Mouse (Mus musculus): ENCODE data around the gene Ctns.

Ctns gene

DNA sequence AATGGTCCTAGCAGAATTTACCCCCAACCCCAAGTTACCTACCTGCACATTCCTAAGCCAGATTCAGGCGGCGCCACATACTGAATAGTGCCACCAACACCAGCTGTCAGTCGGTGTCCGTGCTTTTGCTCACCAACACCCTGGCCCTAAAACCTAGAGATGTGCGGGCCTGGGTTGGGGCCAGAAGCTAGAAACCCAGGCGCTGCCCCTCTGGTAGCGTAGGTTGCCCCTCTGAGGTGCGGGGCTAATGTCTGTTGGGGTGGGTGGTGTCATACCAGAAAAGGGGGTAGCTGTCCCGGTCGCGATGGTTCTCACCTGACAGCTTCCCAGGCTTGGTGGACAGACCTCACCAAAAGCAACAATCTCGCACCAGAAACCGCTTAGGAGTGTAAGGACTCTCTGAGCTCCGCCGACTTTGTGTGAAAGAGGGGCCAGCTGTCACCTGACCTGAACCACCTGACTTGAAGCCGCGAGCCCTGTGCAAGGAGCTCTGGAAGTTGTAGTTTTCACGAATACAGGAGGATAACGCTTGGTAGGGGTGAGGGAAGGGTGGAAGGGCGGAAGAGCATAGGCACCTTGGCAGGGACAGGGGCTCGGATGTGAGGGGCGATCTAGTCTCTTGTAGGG, at the start of gene Ctns:
Gene Ctns, minus strand, starts transcription at position 440 of the 627 bp plus-strand sequence.
- DNase-seq (ENCODE audit: low read depth, low spot score), result peak; percentile 84

GRCm38 (mm10) chr11:73242777-73243176, 43.9 kb upstream of the Ctns start:
- DNase-seq (ENCODE audit: low read depth, low spot score), result no peak

DNA sequence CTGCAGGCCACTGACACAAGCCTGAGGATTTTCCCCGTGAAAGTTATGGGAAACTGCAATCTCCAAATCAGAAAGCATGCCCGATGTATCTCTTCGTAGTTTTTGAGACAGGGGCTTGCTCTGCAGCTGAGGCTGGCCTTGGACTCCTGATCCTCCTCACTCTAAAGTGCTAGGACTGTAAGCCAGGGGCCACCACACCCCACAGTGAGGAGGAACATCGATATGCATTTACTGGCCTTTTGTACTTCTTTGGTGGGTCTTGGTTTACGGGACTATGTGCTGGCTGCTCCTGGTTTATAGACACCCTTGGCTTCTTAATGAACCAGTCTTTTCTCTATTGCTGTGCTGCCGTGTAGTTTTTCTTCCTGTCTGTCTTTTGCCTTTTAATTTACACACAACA, 43.4 kb upstream of the Ctns start:
- DNase-seq (ENCODE audit: low read depth, low spot score), result no peak

DNA sequence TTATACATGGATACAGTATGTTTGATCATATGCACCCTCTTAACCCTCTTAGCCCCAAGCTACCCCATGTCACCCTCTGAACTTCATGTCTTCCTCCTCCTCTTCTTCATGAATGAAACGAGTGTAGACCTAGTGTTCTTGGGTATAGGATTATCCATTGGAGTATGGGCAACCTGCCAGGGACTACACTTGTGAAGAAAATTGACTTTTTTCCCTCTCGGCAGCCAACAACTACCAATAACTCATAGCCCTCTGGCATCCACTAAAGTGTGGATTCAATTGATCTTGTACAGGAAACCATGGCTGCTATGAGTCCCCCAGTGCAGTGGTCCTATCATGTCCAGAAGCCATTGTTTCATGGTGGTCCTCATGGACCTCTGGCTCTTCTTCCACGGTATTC, 37.9 kb upstream of the Ctns start:
- DNase-seq (ENCODE audit: low read depth, low spot score), result no peak

- DNase-seq (ENCODE audit: low read depth, low spot score), result peak; percentile 30
These were observed 37.3 kb upstream of the Ctns start for GRCm38 (mm10) chr11:73235990-73236701.

DNA sequence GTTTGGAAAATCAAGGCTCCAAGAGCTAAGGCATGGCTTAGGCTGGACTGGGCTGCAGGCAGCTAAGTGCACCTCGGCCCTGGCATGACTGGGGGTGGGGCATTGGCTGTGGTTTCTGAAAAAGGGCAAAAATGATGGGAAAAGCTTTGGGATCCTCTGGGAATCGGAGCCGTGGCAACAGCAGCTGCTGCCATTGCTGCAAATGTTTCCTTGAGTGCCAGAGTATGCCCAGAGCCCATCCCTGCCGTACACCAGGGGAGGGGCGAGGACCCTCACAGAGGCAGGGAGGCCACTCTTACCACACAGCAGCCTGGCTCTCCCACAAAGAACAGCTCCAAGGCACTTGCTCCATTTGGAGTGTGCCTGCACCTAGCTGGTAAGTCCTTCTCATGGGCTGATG, 35.1 kb upstream of the Ctns start, which contains the start of gene Trpv1:
Gene Trpv1, plus strand, starts transcription at position 301 of the 400 bp plus-strand sequence.
- DNase-seq (ENCODE audit: low read depth, low spot score), result no peak

DNA sequence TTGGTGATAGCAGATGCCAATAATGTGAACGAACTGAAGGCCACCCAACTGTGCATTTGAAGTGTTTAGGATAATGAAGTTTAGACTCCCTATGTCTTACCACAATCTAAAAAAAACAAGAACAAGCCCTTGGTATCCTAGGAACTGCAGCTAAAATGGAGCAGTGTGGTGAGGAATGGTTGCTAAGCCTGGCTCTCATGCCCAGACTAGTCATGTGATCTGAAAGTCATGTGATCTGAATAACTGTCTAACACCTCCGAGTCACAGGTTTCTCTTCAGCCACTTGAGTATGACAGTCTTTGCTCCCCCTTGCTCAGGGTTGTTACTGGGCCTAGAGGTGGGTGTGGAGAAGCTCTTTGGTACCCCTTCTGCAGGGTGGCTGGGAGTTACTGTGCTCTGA, 33.7 kb upstream of the Ctns start:
- DNase-seq (ENCODE audit: low read depth, low spot score), result no peak

DNA sequence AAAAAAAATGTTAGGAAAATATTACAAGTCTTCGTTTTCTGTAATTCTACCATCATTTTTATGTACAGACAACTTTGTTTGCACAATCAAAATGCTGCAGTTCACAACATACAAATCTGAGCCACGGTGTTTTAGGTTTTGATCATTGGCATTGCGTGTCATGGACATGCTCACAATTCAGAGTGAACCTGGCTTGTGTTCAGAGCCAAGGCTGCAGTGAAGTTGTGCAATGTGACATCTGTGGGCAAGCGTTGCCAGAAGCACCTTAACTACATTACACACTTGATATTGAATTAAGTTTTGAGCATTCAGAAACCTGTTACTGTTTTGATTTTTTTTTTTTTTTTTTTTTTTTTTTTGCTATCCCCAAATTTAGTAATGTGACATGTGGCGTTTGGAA, 31.2 kb upstream of the Ctns start:
- DNase-seq (ENCODE audit: low read depth, low spot score), result no peak

GRCm38 (mm10) chr11:73228881-73229280, 30.0 kb upstream of the Ctns start:
- no peak for DNase-seq (ENCODE audit: low read depth, low spot score)

DNA sequence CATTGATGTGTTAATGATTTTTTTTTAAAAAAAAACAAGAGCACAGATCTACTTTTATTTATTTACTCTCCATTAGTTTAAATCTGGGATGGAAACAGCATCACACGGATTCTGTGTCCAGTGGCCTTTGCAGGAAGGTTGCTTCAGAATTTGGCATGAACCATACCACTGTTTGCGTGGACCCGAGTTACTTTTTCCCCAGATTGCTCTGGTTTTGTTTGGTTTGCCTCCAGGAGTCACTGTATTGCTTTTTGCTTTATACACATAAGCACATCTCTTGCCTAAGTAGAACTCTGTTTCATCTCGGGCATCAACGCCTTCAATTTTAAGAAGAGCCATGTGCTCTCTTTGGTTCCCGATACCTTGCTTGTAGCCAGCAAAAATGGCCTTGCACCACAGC, 27.0 kb upstream of the Ctns start:
- no peak for DNase-seq (ENCODE audit: low read depth, low spot score)

DNA sequence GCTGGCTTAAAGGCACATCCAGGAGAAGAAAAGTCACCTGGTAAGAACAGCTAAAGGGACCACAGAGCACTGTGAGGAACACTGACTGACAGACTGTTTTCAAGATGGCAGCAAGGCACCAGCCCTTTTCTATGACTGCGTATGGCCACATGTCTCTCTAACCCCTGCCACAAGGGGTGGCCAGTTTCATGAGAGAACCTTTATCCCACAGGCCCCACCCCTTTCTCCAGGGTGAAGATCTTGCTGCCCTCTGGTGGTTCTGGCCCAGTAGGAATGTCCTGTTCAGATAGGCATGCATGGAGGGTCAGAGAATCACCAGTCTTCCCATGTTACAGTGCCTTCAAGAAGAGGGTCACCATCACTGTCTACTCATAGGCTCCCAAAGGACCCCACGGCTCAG, 25.1 kb upstream of the Ctns start:
- DNase-seq (ENCODE audit: low read depth, low spot score), result no peak

DNA sequence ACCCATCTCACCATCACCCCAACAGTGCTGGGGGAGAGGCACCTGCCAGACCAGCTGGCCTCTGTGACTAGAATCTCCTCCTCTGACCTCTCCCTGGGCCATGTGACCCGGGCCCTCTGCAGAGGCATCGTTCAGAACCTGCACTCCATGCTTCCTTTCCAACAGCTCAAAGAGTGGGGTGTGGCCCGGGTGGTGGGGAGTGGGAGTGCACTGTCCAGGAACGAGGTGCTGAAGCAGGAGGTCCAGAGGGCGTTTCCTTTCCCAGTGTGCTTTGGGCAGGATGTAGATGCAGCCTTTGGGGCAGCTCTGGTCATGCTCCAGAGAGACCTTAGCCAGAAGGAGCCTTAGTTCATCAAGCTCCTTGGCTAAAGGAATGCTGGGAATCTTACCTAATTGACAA, 24.0 kb upstream of the Ctns start:
- DNase-seq (ENCODE audit: low read depth, low spot score), result no peak

GRCm38 (mm10) chr11:73220651-73221050, 21.8 kb upstream of the Ctns start:
- DNase-seq (ENCODE audit: low read depth, low spot score), result no peak

GRCm38 (mm10) chr11:73219671-73220070, 20.8 kb upstream of the Ctns start:
- DNase-seq (ENCODE audit: low read depth, low spot score), result no peak

DNA sequence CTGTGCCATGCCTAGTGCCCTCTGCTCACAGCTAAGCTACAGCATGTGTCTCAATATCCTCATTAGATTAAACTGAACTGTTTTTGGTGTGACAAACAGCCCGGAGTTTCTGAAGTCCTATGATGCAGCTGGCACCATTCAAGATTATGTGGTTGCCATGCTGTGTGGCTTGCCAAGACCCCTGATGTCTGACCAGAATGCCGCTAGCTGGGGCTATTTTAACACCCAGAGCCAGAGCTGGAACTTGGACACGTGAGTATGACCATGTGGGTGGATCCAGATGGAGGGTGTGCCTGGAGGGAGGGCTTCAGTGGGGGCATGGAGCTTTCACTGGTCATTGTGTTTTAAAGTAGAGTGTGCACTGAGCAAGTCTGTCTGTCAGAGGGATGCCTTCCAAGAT, 15.1 kb upstream of the Ctns start:
- no peak for DNase-seq (ENCODE audit: low read depth, low spot score)

- no peak for DNase-seq (ENCODE audit: low read depth, low spot score)
These were observed 8.8 kb upstream of the Ctns start for GRCm38 (mm10) chr11:73207621-73208020.

- no peak for DNase-seq (ENCODE audit: low read depth, low spot score)
These were observed 6.4 kb upstream of the Ctns start for GRCm38 (mm10) chr11:73205194-73205593.

DNA sequence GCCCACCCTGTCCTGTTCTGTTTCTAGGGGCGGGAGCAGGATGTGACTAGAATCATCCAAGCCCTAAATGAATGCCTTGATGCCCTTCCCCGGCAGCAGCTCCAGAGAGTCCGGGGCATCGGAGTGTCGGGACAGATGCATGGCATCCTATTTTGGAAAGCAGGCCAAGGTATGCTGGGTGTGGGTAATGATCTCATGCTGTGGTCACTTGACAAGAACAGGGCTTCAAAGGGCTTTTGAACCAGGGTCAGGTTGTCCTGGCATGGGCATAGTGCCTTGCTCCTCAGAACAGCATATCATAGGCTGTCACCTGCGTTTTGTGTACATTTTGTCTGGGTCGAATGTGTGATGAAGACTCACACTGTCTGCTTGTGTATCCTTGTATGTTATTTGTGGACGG, 5.1 kb upstream of the Ctns start:
- DNase-seq (ENCODE audit: low read depth, low spot score), result no peak

DNA sequence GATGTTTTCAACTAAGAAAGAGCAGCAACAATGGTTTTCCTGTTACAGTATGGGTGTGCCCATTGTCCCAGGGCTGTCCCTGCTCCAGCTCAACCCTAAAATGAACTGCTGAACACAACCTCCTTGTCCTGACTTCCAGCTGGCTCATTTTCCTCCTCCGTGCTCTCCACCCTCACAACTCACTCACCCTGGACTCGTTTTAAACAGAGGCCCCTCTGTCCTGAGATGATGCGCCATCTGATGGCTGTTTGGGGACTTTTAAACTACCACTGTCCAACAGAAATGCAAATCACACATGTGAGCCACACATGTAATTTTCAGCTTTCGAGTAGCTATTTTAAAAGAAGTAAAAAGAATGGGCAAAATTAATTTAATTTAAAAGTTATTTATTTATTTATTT, 2.8 kb upstream of the Ctns start:
- peak; percentile 23 for DNase-seq (ENCODE audit: low read depth, low spot score)

DNA sequence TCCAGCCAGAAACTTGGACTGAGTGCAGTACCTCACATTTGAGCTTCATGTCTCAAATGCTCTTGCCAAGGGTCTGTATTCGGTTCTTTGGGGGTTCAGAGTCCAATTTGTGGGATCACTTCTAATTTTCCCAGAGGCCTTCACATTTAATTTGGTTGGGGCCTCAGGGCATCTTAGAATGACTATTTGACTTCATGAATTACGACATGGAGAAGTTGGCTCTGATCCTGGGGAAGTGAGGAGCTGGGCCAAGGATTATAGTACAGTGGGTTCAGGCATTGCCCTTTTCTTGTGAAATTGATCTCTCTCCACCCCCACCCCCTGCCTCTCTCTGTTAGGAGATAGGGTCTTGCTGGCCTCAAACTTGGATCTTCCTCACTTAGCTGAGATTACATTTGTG, 2.2 kb upstream of the Ctns start:
- no peak for DNase-seq (ENCODE audit: low read depth, low spot score)

GRCm38 (mm10) chr11:73199879-73200278, 1.0 kb upstream of the Ctns start:
- no peak for DNase-seq (ENCODE audit: low read depth, low spot score)

GRCm38 (mm10) chr11:73199230-73199712, 429 bp upstream of the Ctns start, which contains the start of gene Shpk:
Gene Shpk (plus strand): TSS chr11:73199460.
- peak; percentile 95 for DNase-seq (ENCODE audit: low read depth, low spot score)

DNA sequence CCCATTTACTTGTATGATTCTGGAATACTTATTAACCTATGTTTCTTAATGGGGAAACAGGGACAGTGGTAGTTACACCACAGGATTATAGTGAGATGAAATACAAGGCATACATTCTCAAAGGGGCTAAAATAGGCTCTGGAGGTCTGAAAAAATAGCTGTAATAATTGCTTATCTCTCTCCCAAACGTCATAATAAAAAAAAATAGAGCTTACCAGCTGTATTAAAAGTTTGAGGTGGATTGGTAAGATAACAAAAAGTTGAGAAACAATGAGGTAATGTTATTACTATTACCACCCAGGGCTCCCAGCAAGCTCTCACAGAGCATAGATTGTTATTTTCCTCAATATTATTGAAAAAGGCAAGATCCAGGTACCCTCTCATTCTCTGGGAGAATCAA, 652 bp downstream of the Ctns start:
- no peak for DNase-seq (ENCODE audit: low read depth, low spot score)

All from mesoderm, embryonic 11.5 days (tissue).